Mouse (Mus musculus) liver, postnatal 0 days (tissue): ENCODE results near the gene Cacna1f. TPM values are rescaled to one million over a fixed set of nuclear protein-coding genes. Genes with fewer than 3 reads are reported as not detected.
A peak's percentile ranks its signal among the peaks of the same experiment; 100 is the strongest.

Experiments
- ATAC-seq: fragments of 200-750 bp; cut with Nextera tagmentation; 2 replicates; pipeline ENCODE4 v1.8.0; 2017; ENCODE audit warnings: mild to moderate bottlenecking, moderate library complexity
- DNase-seq: peaks from one replicate; pipeline ENCODE4 v3.0.0-alpha.2; 2016
- H3K27ac ChIP-seq: fragments of 300-500 bp; sonication (generic); 2 replicates; pipeline ENCODE4 v1.5.1; 2014; ENCODE audit warnings: antibody characterized with exemption, moderate library complexity, mild to moderate bottlenecking, low read depth
- H3K27me3 ChIP-seq: fragments of 300-500 bp; sonication (generic); 2 replicates; pipeline ENCODE4 v1.6.1; 2014; ENCODE audit warnings: low read length, control low read depth, mixed read lengths; ENCODE audit not compliant: insufficient read depth
- H3K36me3 ChIP-seq: fragments of 300-500 bp; sonication (generic); replicated peaks from 2 replicates; pipeline ENCODE4 v1.6.1; 2014; ENCODE audit warnings: mild to moderate bottlenecking, control low read depth, low read length, moderate library complexity, mixed read lengths; ENCODE audit not compliant: insufficient read depth
- H3K4me1 ChIP-seq: fragments of 300-500 bp; sonication (generic); 2 replicates; pipeline ENCODE4 v1.6.1; 2014; ENCODE audit warnings: antibody characterized with exemption, mild to moderate bottlenecking, control low read depth; ENCODE audit not compliant: insufficient read depth
- H3K4me2 ChIP-seq: fragments of 300-500 bp; sonication (generic); 2 replicates; pipeline ENCODE4 v1.6.1; 2014; ENCODE audit warnings: low read depth, mild to moderate bottlenecking, low read length, moderate library complexity, mixed read lengths
- H3K4me3 ChIP-seq: fragments of 300-500 bp; sonication (generic); 2 replicates; pipeline ENCODE4 v1.5.1; 2014; ENCODE audit warnings: low read depth, low read length
- H3K9ac ChIP-seq: fragments of 300-500 bp; sonication (generic); replicated peaks from 2 replicates; pipeline ENCODE4 v1.6.1; 2014; ENCODE audit warnings: mild to moderate bottlenecking, moderate library complexity
- H3K9me3 ChIP-seq: fragments of 300-500 bp; sonication (generic); 2 replicates; pipeline ENCODE4 v1.6.1; 2016; ENCODE audit warnings: mild to moderate bottlenecking, control low read depth, low read length, mixed read lengths
- CTCF ChIP-seq: sonication (generic); IDR thresholded peaks from 2 replicates; pipeline ENCODE4 v1.5.1; 2016; ENCODE audit warnings: antibody characterized with exemption, low read depth
- EP300 ChIP-seq: IDR thresholded peaks from 2 replicates; pipeline ENCODE4 v1.6.1; 2016; ENCODE audit warnings: antibody characterized with exemption, low read depth, mild to moderate bottlenecking
- WGBS: fragments of 180-500 bp; shearing (Covaris S2); extraction: QIAGEN DNeasy Blood & Tissue Kit; methylation state at CpG from one replicate; pipeline ENCODE4 v1.1.7; 2014; ENCODE audit not compliant: insufficient replicate concordance; 5-methylcytosine and 5-hydroxymethylcytosine counted together
- polyA plus RNA-seq: library from polyadenylated mRNA; unstranded; fragments of >200 nt; fragmentation: Nextera tagmentation; extraction: Ambion mirVana; gene quantifications from 2 replicates; pipeline ENCODE4 v1.2.1, GENCODE M21; 2015

The Cacna1f gene
- 0.05 and 0.07 TPM in 2 replicates for polyA plus RNA-seq

DNA sequence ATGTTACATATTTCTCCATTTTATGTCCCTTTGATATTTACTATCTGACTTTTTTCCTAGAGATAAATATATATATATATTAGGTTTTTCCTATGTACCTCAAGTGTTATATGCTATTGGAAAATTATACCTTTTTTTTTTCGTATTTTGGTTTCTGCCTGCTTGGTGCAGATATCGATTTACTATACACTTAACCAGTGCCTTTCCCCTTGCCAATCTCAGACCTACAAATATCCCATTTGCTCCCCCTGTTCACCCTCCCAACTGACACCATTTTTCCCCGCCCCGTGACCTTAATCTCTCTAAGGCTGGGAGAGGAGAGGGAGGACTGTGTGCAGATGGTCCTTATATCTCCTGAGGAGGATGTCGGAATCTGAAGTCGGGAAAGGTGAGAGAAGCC, at the start of gene Cacna1f:
Gene Cacna1f, plus strand, starts transcription at position 301 of the 400 bp plus-strand sequence.
- DNase-seq: no peak
- Histone ChIP-seq H3K4me2 (no peak within 1 kb of the TSS), H3K27ac (no peak within 1 kb of the TSS), H3K4me1 (no peaks in the 10 kb centered on the region), H3K4me3 (no peak within 1 kb of the TSS), H3K9ac (no peak within 1 kb of the TSS), H3K36me3 (0 out of 2 replicates have a peak, but pooled peaks cover 2% of the 10 kb centered on the region), H3K27me3 (peaks cover 11% of the 10 kb centered on the region; the same call in 1 of the 2 replicates), H3K9me3 (no peaks in the 10 kb centered on the region)
- TF ChIP-seq CTCF (no peak), EP300 (no peak)
- WGBS: 73% methylated on average over 6 of the region's 6 CpGs
- no peak for ATAC-seq

DNA sequence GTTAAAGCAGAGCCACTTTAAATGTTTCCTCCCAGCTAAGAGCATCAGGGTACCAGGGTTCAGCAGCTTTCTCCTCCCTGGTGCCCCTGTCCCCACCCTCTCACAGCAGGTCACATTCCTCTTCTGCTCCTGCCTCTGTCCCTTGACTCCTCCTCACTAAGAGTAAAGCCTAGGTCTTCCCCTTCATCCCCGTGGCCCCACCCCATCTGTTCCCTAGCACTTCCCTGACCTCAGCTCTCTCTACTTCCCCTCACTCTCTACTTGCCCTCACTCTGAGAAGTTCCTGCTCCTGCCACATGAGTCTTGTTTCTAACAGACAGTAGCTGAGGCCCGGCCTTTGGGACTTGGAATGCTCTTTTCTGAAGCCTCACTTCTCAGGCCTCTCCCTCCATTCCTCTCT, 43.8 kb upstream of the Cacna1f start:
- TF ChIP-seq CTCF: no peak
- TF ChIP-seq EP300: no peak
- Histone ChIP-seq H3K9ac (no peak overlapping the region), H3K4me3 (no peak overlapping the region), H3K27me3 (no peaks in the 10 kb centered on the region), H3K27ac (no peak overlapping the region), H3K36me3 (no peaks in the 10 kb centered on the region), H3K4me1 (no peaks in the 10 kb centered on the region), H3K4me2 (no peak overlapping the region), H3K9me3 (no peaks in the 10 kb centered on the region)
- 47% methylated on average over 2 of the region's 2 CpGs for WGBS
- ATAC-seq (no peak), DNase-seq (no peak)

DNA sequence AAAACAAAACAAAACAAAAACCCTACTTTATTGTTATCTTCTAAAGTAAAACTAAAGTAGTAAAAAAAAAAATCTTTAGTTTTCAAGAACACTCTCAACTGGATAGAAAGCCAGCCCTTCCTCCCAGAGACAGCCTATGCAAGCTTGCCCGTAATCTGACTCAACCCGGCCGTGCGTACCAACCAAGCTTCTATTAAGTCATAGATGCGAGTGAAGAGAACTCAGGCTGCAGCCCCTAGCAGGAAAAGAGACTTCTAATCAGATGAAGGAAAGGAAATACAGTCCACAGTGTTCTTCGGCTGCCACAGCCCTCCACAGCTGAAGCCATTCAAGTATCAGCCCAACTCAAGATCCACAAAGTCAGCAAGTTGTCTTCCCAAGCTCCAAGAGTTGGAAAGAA, 40.5 kb upstream of the Cacna1f start:
- no peaks in the 10 kb centered on the region for H3K4me1 ChIP-seq
- ATAC-seq (no peak), DNase-seq (no peak)
- no peak overlapping the region for H3K4me3 ChIP-seq
- H3K9ac ChIP-seq: no peak overlapping the region
- H3K4me2 ChIP-seq: no peak overlapping the region
- no peaks in the 10 kb centered on the region for H3K27me3 ChIP-seq
- H3K9me3 ChIP-seq: no peaks in the 10 kb centered on the region
- TF ChIP-seq EP300 (no peak), CTCF (no peak)
- no peaks in the 10 kb centered on the region for H3K36me3 ChIP-seq
- 40% methylated on average over 6 of the region's 6 CpGs for WGBS
- H3K27ac ChIP-seq: no peak overlapping the region

DNA sequence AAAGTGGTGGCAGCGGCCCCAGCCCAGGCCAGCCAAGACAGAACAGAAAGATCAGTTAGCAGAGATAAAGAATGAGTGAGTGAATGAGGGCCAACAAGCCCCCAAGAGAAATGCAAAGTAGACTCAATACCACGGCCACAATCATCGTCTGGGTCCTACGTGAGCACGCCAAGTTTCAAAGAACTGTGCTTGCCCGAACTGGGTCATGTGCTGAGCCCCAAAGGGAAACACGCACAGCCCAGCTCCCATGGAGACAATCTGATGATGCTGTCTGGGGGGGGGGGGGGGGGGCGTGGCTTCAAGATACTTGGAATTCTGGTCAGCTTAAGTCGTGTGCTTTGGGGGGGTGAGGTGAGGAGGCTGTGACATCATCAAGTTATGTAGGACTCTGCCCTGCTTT, 39.4 kb upstream of the Cacna1f start:
- Histone ChIP-seq H3K4me2 (no peak overlapping the region), H3K27me3 (no peaks in the 10 kb centered on the region), H3K4me3 (no peak overlapping the region), H3K27ac (no peak overlapping the region), H3K9ac (no peak overlapping the region), H3K9me3 (no peaks in the 10 kb centered on the region), H3K4me1 (peaks cover 4% of the 10 kb centered on the region; the same call in 1 of the 2 replicates), H3K36me3 (no peaks in the 10 kb centered on the region)
- no peak for DNase-seq
- no peak for TF ChIP-seq CTCF
- TF ChIP-seq EP300: no peak
- 68% methylated on average over 8 of the region's 9 CpGs for WGBS
- no peak for ATAC-seq

DNA sequence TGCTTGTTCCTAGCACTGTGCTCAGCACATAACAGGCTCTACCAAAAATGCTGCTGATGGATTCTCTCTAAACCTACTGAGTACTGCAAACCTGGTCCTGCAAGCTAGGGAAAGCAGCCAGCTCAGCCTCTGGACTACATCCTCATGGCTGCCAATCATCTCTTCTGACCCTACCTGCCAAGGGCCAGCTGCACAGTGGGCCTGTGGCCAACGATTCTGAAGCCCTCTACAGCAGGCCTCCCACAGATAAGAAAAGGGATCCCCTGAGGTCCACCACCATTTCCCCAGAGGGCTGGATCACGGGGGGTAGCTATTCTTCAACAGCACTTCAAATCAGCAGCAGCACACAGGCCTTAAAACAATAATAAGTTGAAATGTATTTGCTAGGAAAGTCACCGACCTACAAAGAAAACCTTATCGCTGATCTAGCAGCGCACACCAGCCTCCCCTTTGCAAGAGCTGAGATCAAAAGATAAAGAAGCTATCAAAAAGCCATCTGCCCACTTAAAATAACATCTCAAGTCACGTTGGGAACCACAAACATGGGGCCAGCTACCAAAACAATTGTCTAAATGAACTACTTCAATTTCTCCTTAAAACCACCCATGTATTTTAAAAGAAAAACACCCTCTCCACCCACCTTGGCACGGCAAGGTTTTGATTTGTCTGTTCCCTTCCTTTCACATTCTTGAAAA, 36.3 kb upstream of the Cacna1f start:
- TF ChIP-seq CTCF: no peak
- no peak overlapping the region for H3K4me2 ChIP-seq
- no peak for DNase-seq
- H3K4me1 ChIP-seq: peaks cover 16% of the 10 kb centered on the region
- no peak for ATAC-seq
- H3K4me3 ChIP-seq: no peak overlapping the region
- no peak overlapping the region for H3K9ac ChIP-seq
- H3K36me3 ChIP-seq: no peaks in the 10 kb centered on the region
- 46% methylated on average over 7 of the region's 7 CpGs for WGBS
- H3K9me3 ChIP-seq: no peaks in the 10 kb centered on the region
- no peak overlapping the region for H3K27ac ChIP-seq
- no peaks in the 10 kb centered on the region for H3K27me3 ChIP-seq

DNA sequence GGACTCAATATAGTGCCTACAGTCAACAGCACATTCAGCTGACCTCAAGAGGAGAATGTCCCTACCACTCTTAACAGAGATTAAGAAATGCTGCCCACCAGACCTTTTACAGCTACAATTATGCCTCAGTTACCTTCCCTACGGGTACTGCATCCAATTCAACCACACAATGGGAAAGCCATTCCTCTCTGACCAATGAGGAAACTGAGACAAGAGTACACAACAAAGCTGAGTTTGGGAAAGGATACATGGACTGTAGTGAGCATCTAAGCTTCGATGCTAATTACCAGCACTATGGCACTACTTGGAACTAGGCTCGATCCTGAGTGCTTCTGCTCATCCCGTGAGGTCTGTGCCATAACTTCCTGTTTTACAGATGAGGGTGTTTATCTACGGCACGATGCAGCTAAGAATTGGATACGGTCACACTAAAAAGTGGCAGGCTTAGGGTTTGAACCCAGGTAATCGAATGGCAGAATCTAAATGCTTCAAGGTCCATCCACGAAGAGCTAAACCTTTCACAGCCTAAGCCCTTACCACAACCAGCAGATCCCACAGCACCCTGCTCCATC, 35.2 kb upstream of the Cacna1f start:
- Histone ChIP-seq H3K4me3 (no peak overlapping the region), H3K27ac (no peak overlapping the region), H3K36me3 (no peaks in the 10 kb centered on the region), H3K9me3 (no peaks in the 10 kb centered on the region), H3K9ac (no peak overlapping the region), H3K27me3 (no peaks in the 10 kb centered on the region), H3K4me1 (peaks cover 16% of the 10 kb centered on the region), H3K4me2 (peak overlapping the region; percentile 85; the same call in 1 of the 2 replicates)
- ATAC-seq: no peak
- 69% methylated on average over 9 of the region's 9 CpGs for WGBS
- DNase-seq: no peak
- no peak for TF ChIP-seq CTCF
- TF ChIP-seq EP300: no peak
